Mouse (Mus musculus): Measurements from ENCODE around the gene Fmnl1. TPM values are rescaled to one million over a fixed set of nuclear protein-coding genes. Genes with fewer than 3 reads are reported as not detected.

The Fmnl1 gene
- polyA plus RNA-seq (2016; fragmentation: Nextera tagmentation; extraction: Ambion mirVana) = 1.3 and 1.8 TPM in 2 replicates

- Histone ChIP-seq H3K4me3 (peak within 1 kb of the TSS; percentile 64), H3K4me1 (peaks cover 15% of the 10 kb centered on the region), H3K9me3 (no peaks in the 10 kb centered on the region), H3K9ac (replicated peaks) (peak within 1 kb of the TSS; percentile 60; the same call in 1 of the 2 replicates), H3K36me3 (no peaks in the 10 kb centered on the region), H3K27me3 (peaks cover 63% of the 10 kb centered on the region), H3K27ac (replicated peaks) (no peak within 1 kb of the TSS), H3K4me2 (replicated peaks) (peak within 1 kb of the TSS; percentile 88)
- WGBS = 1% methylated on average over 46 of the region's 84 CpGs
- ATAC-seq (ENCODE audit: low FRiP score, low read depth) = 0 out of 2 replicates have a peak, but pooled peaks have one; percentile 27
These were observed at the start of gene Fmnl1 for GRCm38 (mm10) chr11:103170494-103171285. Fmnl1 (plus strand) TSS chr11:103171107.

DNA sequence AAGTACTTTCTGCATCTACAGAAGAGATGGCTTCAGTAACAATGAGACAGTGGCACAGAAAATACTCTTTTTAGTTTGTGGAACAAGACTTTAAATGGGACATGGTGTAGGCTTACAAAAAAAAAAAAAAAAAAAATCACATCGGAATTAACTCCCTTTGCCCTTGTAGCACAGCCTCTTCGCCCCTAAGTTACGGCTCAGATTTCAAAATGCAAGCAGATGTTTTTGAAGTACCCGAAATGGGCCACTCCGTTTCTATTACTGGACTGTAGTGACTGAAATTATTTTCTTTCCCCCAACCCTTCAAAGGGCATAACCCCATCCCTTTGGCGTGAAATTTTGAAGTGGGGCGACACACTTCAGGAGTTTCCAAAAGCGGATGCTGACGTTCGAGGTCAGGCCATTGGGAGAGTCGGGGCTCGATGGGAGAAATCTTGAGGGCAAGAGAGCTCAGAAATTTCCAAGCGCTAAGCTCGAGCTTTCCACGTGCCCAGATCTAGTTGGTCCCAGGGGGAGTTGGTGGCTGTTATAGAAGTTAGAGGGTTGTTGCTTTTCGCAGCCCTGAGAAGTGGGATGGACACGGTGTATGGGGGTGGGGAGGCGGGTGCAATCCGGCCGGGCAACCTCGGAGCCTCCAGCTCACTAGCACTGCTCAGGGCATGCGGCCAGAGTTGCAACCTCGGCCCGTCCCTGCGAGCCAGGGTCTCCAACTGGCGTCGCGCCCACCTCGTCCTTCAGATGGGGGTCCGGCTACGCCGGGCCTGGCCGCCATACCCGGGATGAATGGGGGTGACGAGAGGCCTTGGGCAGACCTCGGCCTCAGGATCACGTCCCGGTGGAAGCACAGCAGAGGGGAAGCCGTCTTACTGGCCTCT lies 39.0 kb upstream of the Fmnl1 start, which contains the start of gene Hexim2:
Gene Hexim2 (plus strand): TSS at position 729 of the 875 bp plus-strand sequence.
- Histone ChIP-seq H3K27me3 (no peaks in the 10 kb centered on the region), H3K4me1 (peaks cover 31% of the 10 kb centered on the region), H3K9ac (replicated peaks) (peak within 1 kb of the TSS; percentile 99), H3K36me3 (no peaks in the 10 kb centered on the region), H3K27ac (replicated peaks) (peak within 1 kb of the TSS; percentile 96), H3K9me3 (no peaks in the 10 kb centered on the region), H3K4me2 (replicated peaks) (peak within 1 kb of the TSS; percentile 78), H3K4me3 (peak within 1 kb of the TSS; percentile 92)
- ATAC-seq (ENCODE audit: low FRiP score, low read depth) = peak; percentile 51
- under 1% methylated on average over 39 of the region's 39 CpGs for WGBS

DNA sequence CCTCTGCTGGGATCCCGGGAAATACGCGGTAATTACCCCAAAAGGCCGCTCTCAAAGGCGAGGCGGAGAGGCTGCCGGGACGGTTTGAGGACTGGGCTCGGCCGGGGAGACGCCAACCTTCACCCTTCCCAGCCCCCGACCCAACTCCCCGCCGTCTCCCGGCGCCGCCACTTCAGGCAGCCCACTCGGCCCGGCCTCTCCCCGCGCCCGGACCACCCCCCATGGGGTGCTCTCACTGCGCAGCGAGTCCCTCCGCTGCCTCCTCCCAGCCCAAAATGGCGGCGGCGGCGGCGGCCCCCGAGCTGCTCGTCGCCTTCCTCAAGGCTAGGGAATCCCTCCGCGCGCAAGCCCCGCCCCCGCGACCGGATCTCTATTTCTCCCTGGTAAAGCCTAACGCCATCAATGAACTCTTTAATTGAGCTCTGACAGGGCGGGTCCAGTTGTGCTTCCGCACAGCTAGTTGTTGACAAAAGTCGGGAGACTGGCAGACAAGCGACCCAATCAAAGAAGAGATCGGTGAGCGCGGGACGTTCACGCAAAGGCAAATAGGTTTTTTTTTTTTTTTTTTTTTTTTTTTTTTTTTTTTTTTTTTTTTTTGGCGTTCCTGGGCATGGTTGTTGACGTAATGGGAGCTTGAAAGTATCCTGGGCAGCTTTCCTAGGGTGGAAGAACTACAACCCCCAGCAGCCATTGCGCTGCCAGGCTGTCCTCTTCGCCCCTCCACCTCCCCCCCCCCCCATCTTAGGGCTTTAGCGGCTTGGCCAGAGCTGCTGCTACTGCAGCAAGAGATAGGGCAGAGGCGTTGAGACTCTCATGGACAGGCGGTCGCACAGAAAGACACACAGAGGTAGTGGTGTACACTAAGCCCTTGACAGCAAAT lies 38.1 kb upstream of the Fmnl1 start:
- peaks cover 31% of the 10 kb centered on the region for H3K4me1 ChIP-seq
- ATAC-seq (ENCODE audit: low FRiP score, low read depth) = peak; percentile 91
- H3K27me3 ChIP-seq = no peaks in the 10 kb centered on the region
- peak overlapping the region; percentile 92 for H3K4me3 ChIP-seq
- no peaks in the 10 kb centered on the region for H3K36me3 ChIP-seq
- no peaks in the 10 kb centered on the region for H3K9me3 ChIP-seq
- peak overlapping the region; percentile 78 for H3K4me2 ChIP-seq (replicated peaks)
- WGBS = under 1% methylated on average over 56 of the region's 58 CpGs
- H3K27ac ChIP-seq (replicated peaks) = peak overlapping the region; percentile 96
- peak overlapping the region; percentile 99 for H3K9ac ChIP-seq (replicated peaks)

DNA sequence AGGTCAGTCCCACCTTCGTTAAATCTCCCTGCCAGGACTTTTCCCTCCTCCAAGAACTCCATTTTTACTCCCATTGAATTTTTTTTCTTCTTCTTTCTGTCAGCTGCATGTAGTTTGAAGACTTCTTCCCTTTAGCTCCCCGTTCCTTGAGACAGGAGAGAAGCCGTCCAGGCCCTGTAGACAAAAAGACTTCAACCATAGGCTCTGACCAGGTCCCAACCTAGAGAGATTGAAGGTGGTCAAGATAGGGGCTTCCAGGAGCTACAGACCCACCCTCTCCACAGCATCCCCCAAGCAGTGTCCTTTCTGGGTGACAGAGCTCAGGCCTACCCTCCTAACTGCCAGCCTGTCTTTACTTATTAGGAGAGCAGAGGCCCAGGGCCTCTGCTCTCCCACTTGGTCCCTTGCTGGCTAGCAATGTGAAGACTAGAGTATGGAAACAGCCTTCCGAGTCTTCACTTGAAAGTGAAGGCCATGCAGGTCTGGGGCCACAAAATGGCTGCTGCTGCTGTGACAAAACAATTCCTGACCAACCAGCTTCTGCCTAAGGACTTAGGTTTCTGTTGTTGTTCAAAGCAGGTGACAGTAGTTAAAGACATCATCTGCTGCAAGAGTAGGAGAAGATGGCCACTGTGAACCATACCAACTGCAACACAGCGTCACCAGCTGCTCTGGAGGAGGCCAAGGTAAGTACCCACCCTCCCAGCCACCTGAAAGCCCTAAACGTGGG lies 37.3 kb upstream of the Fmnl1 start:
- Histone ChIP-seq H3K4me1 (peaks cover 31% of the 10 kb centered on the region), H3K4me3 (peak overlapping the region; percentile 29), H3K9me3 (no peaks in the 10 kb centered on the region), H3K4me2 (replicated peaks) (peak overlapping the region; percentile 54), H3K27ac (replicated peaks) (peak overlapping the region; percentile 60), H3K9ac (replicated peaks) (peak overlapping the region; percentile 57; the same call in 1 of the 2 replicates), H3K27me3 (no peaks in the 10 kb centered on the region), H3K36me3 (no peaks in the 10 kb centered on the region)
- 0 out of 2 replicates have a peak, but pooled peaks have one; percentile 16 for ATAC-seq (ENCODE audit: low FRiP score, low read depth)
- 51% methylated on average over 6 of the region's 6 CpGs for WGBS

DNA sequence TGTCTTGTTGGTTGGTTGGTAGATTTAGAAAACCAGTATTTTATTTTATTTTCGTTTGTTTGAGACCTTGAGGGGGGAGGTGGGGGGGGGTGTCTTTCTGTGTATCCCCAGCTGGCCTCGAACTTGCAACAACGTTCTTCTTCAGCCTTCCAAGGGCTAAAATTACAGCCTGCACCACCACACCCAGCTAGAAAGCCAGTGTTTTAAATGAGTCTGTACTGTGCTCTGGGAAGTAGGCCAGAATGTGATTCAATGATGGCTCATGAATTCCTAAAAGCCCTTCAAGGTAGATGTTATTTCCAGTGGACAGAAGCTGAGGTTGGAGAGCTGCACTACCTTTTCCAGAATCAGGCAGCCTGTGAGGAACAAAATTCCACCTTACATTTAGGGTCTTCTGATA lies 36.7 kb upstream of the Fmnl1 start:
- Histone ChIP-seq H3K4me1 (peaks cover 31% of the 10 kb centered on the region), H3K9me3 (no peaks in the 10 kb centered on the region), H3K4me3 (no peak overlapping the region), H3K9ac (replicated peaks) (peak overlapping the region; percentile 2; the same call in 1 of the 2 replicates), H3K4me2 (replicated peaks) (0 out of 2 replicates have a peak overlapping the region, but pooled peaks have one; percentile 54), H3K36me3 (0 out of 2 replicates have a peak, but pooled peaks cover 5% of the 10 kb centered on the region), H3K27me3 (no peaks in the 10 kb centered on the region), H3K27ac (replicated peaks) (no peak overlapping the region)
- no peak for ATAC-seq (ENCODE audit: low FRiP score, low read depth)
- 82% methylated on average over 3 of the region's 3 CpGs for WGBS

- Histone ChIP-seq H3K4me3 (no peak overlapping the region), H3K9ac (replicated peaks) (0 out of 2 replicates have a peak overlapping the region, but pooled peaks have one; percentile 25), H3K4me2 (replicated peaks) (no peak overlapping the region), H3K4me1 (peaks cover 24% of the 10 kb centered on the region), H3K27me3 (no peaks in the 10 kb centered on the region), H3K36me3 (0 out of 2 replicates have a peak, but pooled peaks cover 12% of the 10 kb centered on the region), H3K27ac (replicated peaks) (no peak overlapping the region), H3K9me3 (no peaks in the 10 kb centered on the region)
- no peak for ATAC-seq (ENCODE audit: low FRiP score, low read depth)
- WGBS = 89% methylated on average over 8 of the region's 8 CpGs
These were observed 34.8 kb upstream of the Fmnl1 start for GRCm38 (mm10) chr11:103136039-103136577.

GRCm38 (mm10) chr11:103139951-103140762 lies 30.8 kb upstream of the Fmnl1 start:
- WGBS = 84% methylated on average over 14 of the region's 14 CpGs
- Histone ChIP-seq H3K4me1 (peaks cover 24% of the 10 kb centered on the region), H3K36me3 (0 out of 2 replicates have a peak, but pooled peaks cover 12% of the 10 kb centered on the region), H3K9me3 (no peaks in the 10 kb centered on the region), H3K27me3 (no peaks in the 10 kb centered on the region), H3K4me3 (no peak overlapping the region), H3K9ac (replicated peaks) (no peak overlapping the region), H3K27ac (replicated peaks) (no peak overlapping the region), H3K4me2 (replicated peaks) (no peak overlapping the region)
- ATAC-seq (ENCODE audit: low FRiP score, low read depth) = no peak

GRCm38 (mm10) chr11:103140763-103141100 lies 30.2 kb upstream of the Fmnl1 start:
- no peak overlapping the region for H3K4me3 ChIP-seq
- no peaks in the 10 kb centered on the region for H3K27me3 ChIP-seq
- peaks cover 24% of the 10 kb centered on the region for H3K4me1 ChIP-seq
- H3K27ac ChIP-seq (replicated peaks) = no peak overlapping the region
- no peak overlapping the region for H3K4me2 ChIP-seq (replicated peaks)
- H3K9ac ChIP-seq (replicated peaks) = 0 out of 2 replicates have a peak overlapping the region, but pooled peaks have one; percentile 11
- 60% methylated on average over 6 of the region's 6 CpGs for WGBS
- H3K36me3 ChIP-seq = 0 out of 2 replicates have a peak, but pooled peaks cover 12% of the 10 kb centered on the region
- H3K9me3 ChIP-seq = no peaks in the 10 kb centered on the region
- ATAC-seq (ENCODE audit: low FRiP score, low read depth) = no peak

- Histone ChIP-seq H3K4me2 (replicated peaks) (no peak overlapping the region), H3K27ac (replicated peaks) (0 out of 2 replicates have a peak overlapping the region, but pooled peaks have one; percentile 10), H3K27me3 (no peaks in the 10 kb centered on the region), H3K9ac (replicated peaks) (0 out of 2 replicates have a peak overlapping the region, but pooled peaks have one; percentile 11), H3K9me3 (no peaks in the 10 kb centered on the region), H3K4me3 (no peak overlapping the region), H3K36me3 (0 out of 2 replicates have a peak, but pooled peaks cover 12% of the 10 kb centered on the region), H3K4me1 (peaks cover 24% of the 10 kb centered on the region)
- no peak for ATAC-seq (ENCODE audit: low FRiP score, low read depth)
- 28% methylated on average over 11 of the region's 11 CpGs for WGBS
These were observed 29.6 kb upstream of the Fmnl1 start for GRCm38 (mm10) chr11:103141101-103141943.

Data from midbrain, embryonic 12.5 days (tissue).